8 mouse cellular contexts compared by ENCODE assay signal in the genomic region with DNA sequence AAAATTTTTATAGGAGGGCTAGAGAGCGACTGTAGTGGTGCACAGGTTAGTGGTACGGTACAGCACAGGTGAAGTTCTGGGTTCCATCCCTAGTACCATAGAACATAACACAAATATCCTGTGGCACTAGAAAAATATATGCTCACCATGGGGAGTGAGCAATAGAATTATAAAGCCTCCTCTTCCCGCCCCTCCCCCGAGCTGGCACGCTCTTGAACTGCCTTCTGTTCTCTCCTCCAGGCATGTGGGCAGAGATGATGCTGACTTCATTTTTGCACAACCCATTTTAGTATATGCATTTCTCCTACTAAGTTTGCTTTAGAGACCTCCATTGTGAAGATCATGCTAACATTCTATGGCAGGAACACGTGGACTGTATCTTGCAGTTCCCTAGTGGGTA.
DNase-seq lines count a peak whose midpoint lies in the region; ATAC-seq and TF ChIP-seq lines count a peak whose summit lies in the region.
"Had no signal": no experiment of that assay in that cellular context is flagged by ENCODE, and none has a peak within 500 bp of the region (broad histone marks: within the 10 kb centered on the region; RNA-seq: fewer than 3 reads in every experiment).

No protein-coding gene starts in this region.

- H3K4me2 ChIP-seq in neural tube, embryonic 14.5 days (ENCODE audit: low read depth, low read length), result no peak overlapping the region
- no peak overlapping the region for H3K4me2 ChIP-seq in neural tube, embryonic 15.5 days
- H3K4me2 ChIP-seq in forebrain, embryonic 14.5 days (ENCODE audit: low read length), result no peak overlapping the region

- H3K27ac ChIP-seq in neural tube, embryonic 14.5 days (ENCODE audit: low read depth, low read length), result 0 out of 2 replicates have a peak overlapping the region, but pooled peaks have one; percentile 24
- H3K27ac ChIP-seq in neural tube, embryonic 15.5 days (replicated peaks), result no peak overlapping the region
- 0 out of 2 replicates have a peak overlapping the region, but pooled peaks have one; percentile 27 for H3K27ac ChIP-seq in forebrain, embryonic 14.5 days (ENCODE audit: low read depth, low read length)
- peak overlapping the region; percentile 92 for H3K27ac ChIP-seq in left cerebral cortex, adult 2 months
- H3K27ac ChIP-seq in limb, embryonic 10.5 days, result no peak overlapping the region

- intact Hi-C loops in left cerebral cortex, adult 2 months (cut with DNase I), result loop anchor here (1.0 to 10.0 kb wide), 5 partner anchors 28 to 1303 kb away; a partner anchor contains a TSS
- intact Hi-C loops in gastrocnemius, postnatal 14 days (cut with DNase I; ENCODE audit: low total_unique reads), result no loop called here

- no peaks in the 10 kb centered on the region for H3K27me3 ChIP-seq in neural tube, embryonic 14.5 days (ENCODE audit: control insufficient read depth, insufficient read depth, low read length)
- no peaks in the 10 kb centered on the region for H3K27me3 ChIP-seq in neural tube, embryonic 15.5 days (replicated peaks)
- no peaks in the 10 kb centered on the region for H3K27me3 ChIP-seq in forebrain, embryonic 14.5 days (replicated peaks; ENCODE audit: control insufficient read depth, insufficient read depth, low read length)
- no peaks in the 10 kb centered on the region for H3K27me3 ChIP-seq in limb, embryonic 10.5 days (ENCODE audit: low read depth, poor library complexity, severe bottlenecking)

- peak; percentile 69 for DNase-seq in forebrain, embryonic 14.5 days (ENCODE audit: low spot score)
- DNase-seq in left cerebral cortex, adult 2 months (ENCODE audit: extremely low spot score in 1 of 2, low spot score in 2 of 2), result peak; percentile 68 to 75
- peak; percentile 84 for DNase-seq in telencephalon, adult 2 months (ENCODE audit: low read depth, low spot score)
- DNase-seq in gastrocnemius, postnatal 14 days, result no peak
- no peak for DNase-seq in limb, embryonic 10.5 days (ENCODE audit: low spot score)

- 74% methylated on average over 6 of the region's 6 CpGs for WGBS in neural tube, embryonic 14.5 days
- WGBS in neural tube, embryonic 15.5 days, result 61% methylated on average over 6 of the region's 6 CpGs
- WGBS in forebrain, embryonic 14.5 days, result 77% methylated on average over 6 of the region's 6 CpGs
- 93% methylated on average over 6 of the region's 6 CpGs for whole genome bisulfite sequencing in limb, embryonic 10.5 days

- H3K4me1 ChIP-seq in neural tube, embryonic 14.5 days (ENCODE audit: control insufficient read depth, insufficient read depth, low read length), result peaks cover 6% of the 10 kb centered on the region; the same call in 1 of the 2 replicates
- peaks cover 18% of the 10 kb centered on the region for H3K4me1 ChIP-seq in neural tube, embryonic 15.5 days
- peaks cover 10% of the 10 kb centered on the region for H3K4me1 ChIP-seq in forebrain, embryonic 14.5 days (ENCODE audit: control insufficient read depth, insufficient read depth, low read length)
- no peaks in the 10 kb centered on the region for H3K4me1 ChIP-seq in limb, embryonic 10.5 days

- no peaks in the 10 kb centered on the region for H3K9me3 ChIP-seq in neural tube, embryonic 14.5 days (ENCODE audit: control insufficient read depth, low read length)
- H3K9me3 ChIP-seq in neural tube, embryonic 15.5 days (replicated peaks), result no peaks in the 10 kb centered on the region
- H3K9me3 ChIP-seq in forebrain, embryonic 14.5 days (replicated peaks; ENCODE audit: control insufficient read depth, low read length), result no peaks in the 10 kb centered on the region
- H3K9me3 ChIP-seq in limb, embryonic 10.5 days (replicated peaks), result no peaks in the 10 kb centered on the region

- ATAC-seq in neural tube, embryonic 14.5 days (ENCODE audit: low read depth), result peak; percentile 32; the same call in 1 of the 2 replicates
- ATAC-seq in neural tube, embryonic 15.5 days (ENCODE audit: low FRiP score), result no peak
- ATAC-seq in forebrain, embryonic 14.5 days, result peak; percentile 63; the same call in 1 of the 2 replicates
- ATAC-seq: intestine, embryonic 16.5 days had no signal

- peaks cover 11% of the 10 kb centered on the region for H3K36me3 ChIP-seq in neural tube, embryonic 14.5 days (ENCODE audit: control insufficient read depth, insufficient read depth, low read length)
- peaks cover 31% of the 10 kb centered on the region for H3K36me3 ChIP-seq in neural tube, embryonic 15.5 days
- peaks cover 46% of the 10 kb centered on the region for H3K36me3 ChIP-seq in forebrain, embryonic 14.5 days (ENCODE audit: control insufficient read depth, insufficient read depth, low read length)
- H3K36me3 ChIP-seq in limb, embryonic 10.5 days, result peaks cover 86% of the 10 kb centered on the region

- H3K9ac ChIP-seq in neural tube, embryonic 14.5 days (replicated peaks; ENCODE audit: low read depth, low read length), result no peak overlapping the region
- no peak overlapping the region for H3K9ac ChIP-seq in neural tube, embryonic 15.5 days (replicated peaks)
- H3K9ac ChIP-seq in forebrain, embryonic 14.5 days (ENCODE audit: low read length), result no peak overlapping the region

- no peak for TF ChIP-seq CTCF in left cerebral cortex, adult 2 months (IDR thresholded peaks at IDR 0.05)

- no peak overlapping the region for H3K4me3 ChIP-seq in neural tube, embryonic 14.5 days (ENCODE audit: low read depth, low read length)
- H3K4me3 ChIP-seq in neural tube, embryonic 15.5 days (replicated peaks), result no peak overlapping the region
- no peak overlapping the region for H3K4me3 ChIP-seq in forebrain, embryonic 14.5 days (ENCODE audit: low read depth, low read length)
- H3K4me3 ChIP-seq in left cerebral cortex, adult 2 months, result no peak overlapping the region
- no peak overlapping the region for H3K4me3 ChIP-seq in limb, embryonic 10.5 days

Comparison
In these comparisons a context has a peak if more than half of its experiments do, and no peak if none do; other contexts are left out.
1. H3K27ac ChIP-seq: peak in neural tube, embryonic 14.5 days (single experiment), forebrain, embryonic 14.5 days (single experiment) and left cerebral cortex, adult 2 months (single experiment); none in neural tube, embryonic 15.5 days (single experiment) and limb, embryonic 10.5 days (single experiment).
2. DNase-seq: peak in forebrain, embryonic 14.5 days (single experiment), left cerebral cortex, adult 2 months (2 of 2) and telencephalon, adult 2 months (single experiment); none in gastrocnemius, postnatal 14 days (single experiment) and limb, embryonic 10.5 days (single experiment).